Mouse (Mus musculus) common myeloid progenitor, adult 5-6 weeks (primary cell): ENCODE data around the gene Car15. TPM values are rescaled to one million over a fixed set of nuclear protein-coding genes. Genes with fewer than 3 reads are reported as not detected.

Experiments
- ATAC-seq: replicated peaks from 2 replicates; pipeline ENCODE4 v1.8.0; 2016; ENCODE audit warnings: low read depth, mild to moderate bottlenecking, moderate TSS enrichment, inconsistent platforms; ENCODE audit not compliant: poor library complexity, severe bottlenecking
- total RNA-seq: library from RNA; stranded (forward); fragments of 200-1000, 187-1606 nt; gene quantifications from 2 replicates; pipeline ENCODE4 v1.2.3, GENCODE M21; 2017

The Car15 gene
- total RNA-seq, 1 experiment from 2014 or later, result 5.4 TPM

DNA sequence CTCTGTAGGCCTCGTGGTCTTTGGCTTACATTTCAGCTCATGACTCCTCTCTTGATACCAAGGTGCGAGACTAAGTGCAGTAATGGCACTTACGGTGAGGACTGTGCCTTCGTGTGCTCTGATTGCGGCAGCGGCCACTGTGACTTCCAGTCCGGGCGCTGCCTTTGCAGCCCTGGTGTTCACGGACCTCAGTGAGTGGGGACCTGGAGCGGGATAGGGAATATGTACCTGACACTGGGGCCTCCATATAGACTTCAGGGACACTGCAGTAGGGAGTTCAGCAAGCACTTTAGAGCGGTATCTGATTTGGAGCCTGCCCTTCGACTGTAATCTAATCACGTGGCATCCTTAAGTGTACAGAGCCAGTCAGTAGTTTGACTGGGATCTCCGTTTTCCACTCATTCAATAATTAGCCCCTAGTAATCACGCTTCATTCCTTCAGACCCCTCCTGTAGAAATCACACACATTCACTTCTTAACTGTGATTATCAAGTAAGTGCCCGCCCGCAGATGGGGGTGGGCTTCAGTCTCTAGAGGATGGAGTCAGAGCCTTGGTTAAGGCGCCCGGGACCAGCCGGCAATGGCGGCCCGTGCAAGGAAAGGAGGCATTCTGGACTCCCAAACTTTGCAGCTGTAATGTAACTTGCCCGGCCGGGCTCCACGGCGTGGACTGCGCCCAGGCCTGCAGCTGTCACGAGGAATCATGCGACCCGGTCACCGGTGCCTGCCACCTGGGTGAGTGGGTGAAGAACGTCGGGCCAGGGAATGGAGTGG is 34.3 kb downstream of the Car15 start:
- ATAC-seq, result no peak

DNA sequence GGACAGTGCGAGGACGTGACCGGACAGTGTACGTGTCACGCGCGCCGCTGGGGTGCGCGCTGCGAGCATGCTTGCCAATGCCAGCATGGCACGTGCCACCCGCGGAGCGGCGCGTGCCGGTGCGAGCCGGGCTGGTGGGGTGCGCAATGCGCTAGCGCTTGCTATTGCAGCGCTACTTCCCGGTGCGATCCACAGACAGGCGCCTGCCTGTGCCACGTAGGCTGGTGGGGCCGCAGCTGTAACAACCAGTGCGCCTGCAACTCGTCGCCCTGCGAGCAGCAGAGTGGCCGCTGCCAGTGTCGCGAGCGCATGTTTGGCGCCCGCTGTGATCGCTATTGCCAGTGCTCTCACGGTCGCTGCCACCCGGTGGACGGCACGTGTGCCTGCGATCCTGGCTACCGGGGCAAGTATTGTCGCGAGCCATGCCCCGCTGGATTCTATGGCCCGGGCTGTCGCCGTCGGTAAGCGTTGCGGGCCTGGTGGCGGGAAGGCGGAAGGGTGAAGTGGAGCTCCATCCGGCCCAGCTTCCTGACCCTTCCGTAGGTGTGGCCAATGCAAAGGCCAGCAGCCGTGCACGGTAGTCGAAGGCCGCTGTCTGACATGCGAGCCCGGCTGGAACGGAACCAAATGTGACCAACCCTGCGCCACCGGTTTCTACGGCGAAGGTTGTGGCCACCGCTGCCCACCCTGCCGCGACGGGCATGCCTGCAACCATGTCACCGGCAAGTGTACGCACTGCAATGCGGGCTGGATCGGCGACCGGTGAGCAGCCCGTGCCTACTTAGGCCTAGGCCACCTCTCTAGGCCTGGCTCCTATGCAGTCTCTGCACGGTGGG is 35.1 kb downstream of the Car15 start:
- 0 out of 2 replicates have a peak, but pooled peaks have one; percentile 12 for ATAC-seq

DNA sequence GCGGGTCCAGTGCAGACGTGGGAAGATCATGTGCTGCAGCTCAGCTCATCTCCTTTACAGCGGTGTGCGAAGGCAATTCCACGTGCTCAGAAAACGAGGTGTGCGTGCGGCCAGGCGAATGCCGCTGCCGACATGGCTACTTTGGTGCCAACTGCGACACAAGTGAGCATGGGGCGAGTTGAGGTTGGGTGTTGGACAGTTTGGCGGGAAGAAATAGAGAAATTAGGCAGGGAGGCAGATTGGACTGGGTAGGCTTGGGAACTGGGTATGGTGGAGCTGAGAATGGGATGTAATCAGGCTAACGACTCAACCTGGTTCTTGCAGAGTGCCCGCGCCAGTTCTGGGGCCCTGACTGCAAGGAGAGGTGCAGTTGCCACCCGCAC is 35.7 kb downstream of the Car15 start:
- no peak for ATAC-seq

DNA sequence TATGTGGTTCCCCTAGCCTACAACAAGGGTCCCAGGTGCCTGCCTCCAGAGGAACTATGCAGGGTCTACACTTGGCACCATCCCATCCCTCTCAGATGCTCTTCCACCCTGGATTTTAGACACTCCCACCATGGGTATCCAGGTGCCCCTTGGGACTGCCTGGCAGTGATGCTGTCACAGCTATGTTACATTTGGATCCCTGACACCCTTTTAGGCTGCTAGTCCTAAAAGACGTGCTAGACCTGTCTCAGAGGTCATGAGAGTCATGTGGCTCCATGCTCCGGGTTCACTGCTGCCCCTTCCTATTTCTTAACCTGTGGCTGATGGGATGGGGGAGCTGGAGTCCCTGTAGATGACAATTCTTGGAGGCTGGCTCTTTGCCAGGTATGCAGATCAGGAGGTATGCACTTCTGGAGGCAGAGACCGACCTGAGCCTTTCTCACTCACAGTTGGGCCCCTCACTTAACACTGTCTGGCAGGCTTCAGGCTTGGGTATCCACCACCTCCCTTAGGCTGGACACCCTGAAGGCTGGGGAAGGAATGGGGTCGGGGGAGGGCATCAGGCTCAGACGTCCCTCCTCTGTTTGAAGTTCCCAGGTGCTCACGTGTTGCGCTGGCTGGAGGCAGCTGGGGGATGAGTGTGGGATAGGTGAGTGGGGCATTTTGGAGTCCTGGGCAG is 36.2 kb downstream of the Car15 start:
- ATAC-seq, result no peak

DNA sequence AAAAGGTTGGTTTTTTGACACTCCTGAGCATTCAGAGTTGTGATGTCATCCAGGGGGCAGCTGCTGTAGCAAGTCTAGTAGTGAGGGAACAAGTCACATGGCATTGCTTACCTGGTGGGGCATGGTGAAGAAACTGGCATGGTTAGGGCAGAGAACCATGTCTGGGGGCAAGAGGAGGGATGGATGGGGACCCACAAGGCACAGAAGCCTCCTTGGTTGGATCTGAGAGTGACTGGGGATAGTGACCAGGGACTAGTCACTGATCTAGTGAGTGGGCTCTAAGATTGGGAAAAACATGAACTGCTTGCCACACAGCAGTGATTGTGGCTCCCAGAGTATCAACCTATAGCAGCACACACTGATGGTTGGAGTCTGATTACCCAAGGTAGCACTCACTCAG is 38.6 kb downstream of the Car15 start:
- ATAC-seq, result no peak

DNA sequence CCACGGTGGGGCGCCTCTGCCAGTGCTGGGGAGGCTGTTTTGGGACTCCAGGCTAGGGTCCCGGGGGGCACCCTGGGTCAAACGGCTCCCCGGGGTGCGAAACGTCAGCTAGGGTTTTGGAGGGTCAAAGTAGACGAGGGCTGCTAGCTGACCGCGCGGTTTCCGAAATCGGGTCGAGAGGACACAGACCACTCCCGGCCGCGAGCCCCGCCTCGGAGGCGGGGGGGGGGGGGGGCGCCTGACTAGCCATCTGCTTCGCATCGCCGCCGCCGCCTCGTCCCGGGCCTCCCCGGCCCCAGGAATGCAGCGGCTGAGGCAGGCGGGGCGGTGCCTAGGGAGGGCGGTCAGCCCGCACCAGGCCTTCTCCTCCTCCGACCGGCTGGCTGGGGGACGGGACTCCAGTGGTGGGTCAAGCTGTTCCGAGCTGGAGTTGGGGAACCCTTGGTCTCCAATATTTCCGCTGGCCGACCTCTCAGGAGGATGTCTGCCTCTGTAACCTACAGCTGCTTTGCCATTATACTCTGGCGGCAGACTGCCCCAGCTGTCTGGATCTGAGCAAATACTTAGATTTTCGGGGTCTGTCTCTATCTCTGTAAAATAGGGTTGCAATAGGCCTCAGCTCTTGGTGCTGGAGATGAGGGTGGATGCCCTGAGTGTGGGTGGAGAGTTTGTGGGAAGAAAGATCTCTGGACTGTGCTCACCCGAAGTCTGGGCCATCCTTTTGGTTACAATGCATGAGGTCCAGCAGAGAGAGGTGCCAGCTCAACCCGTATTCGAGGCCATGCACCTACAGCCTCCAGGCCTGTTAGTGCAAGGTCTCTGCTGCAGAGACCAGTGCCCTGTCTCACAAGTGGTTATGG is 39.6 kb downstream of the Car15 start:
- ATAC-seq, result no peak

DNA sequence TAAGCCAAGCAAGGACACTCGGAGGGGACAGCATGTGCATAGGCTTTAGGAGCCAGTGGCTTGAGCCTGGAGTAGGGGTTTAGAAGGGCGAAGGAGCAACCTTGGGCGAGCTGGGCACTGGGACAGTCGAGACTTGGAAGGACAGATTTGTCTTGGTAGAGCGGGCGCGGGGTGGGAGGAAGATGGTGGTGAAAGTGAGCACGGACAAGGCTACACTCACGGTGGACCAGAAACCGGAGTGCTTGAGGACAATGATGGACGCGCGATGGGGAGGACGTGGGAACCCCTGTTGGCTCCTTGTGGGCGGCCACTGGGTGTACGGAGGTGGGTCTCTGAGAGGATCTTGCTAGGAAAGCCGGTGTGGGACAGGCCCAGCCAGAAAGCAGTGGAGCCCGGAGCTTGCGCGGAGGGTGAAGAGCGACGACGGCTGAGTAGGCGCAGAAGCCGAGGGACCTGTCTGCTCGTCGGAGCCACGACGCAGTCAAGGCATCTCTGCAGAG is 40.3 kb downstream of the Car15 start:
- peak; percentile 23; the same call in 1 of the 2 replicates for ATAC-seq

DNA sequence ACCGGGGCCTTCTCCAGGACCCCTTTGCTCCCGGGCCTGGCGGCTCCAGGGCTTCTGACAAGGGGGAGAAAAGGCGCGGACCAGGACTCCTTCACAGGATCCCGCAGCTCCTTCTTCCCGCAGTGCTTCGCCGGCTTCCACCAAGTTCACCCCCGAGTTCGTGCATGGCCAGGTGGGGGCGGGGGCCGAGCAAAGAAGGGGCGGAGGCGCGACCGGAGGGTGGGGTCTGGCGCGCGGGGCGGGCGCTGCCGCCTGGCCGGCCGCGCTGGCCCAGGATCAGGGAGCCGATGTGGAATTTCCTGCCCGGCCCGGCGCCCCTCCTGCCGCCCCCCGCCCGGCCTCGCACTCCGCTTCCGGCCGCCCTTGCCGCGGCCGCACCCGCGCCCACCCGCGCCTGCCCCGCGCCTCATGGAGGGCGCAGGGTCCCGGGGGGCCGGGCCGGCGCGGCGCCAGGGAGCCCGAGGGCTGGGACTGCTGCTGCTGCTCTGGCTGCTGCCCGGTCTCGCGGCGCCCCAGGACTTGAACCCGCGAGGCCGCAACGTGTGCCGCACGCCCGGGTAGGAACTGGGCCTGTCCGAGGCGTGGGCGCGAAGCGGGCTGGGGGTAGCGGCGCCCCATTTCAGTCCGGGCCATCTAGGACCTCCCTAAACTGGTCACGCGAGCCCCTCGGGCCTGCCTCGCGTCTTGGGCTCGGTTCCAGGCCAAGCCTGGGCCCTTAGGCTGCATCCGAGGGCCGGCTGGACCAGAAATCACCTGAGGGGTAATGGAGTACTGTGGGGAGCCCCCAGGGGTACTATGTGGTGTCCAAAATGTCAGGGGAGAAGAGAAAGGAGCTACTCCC is 41.0 kb downstream of the Car15 start, which contains the start of gene Scarf2:
TSS of gene Scarf2 (plus strand) at position 312 of the 841 bp plus-strand sequence.
- ATAC-seq, result no peak

DNA sequence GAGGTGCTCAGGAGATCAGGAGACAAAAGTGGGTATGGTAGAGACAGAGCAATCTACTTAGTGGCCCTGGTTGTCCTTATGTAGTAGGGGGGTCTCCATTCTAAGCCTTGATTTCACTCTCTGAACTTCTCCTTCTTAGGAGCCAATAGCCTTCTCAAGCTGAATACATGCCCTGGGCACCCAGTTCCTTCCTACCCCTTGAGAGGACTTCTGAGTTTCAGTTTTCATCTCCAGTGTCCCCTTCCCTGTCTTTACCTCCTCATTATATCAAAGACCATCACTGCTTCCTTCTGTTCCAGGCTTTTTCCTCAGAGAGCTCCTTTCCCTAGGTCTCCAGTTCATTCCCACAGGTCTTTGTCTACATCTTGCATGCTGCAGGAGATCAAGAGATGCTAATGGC is 41.6 kb downstream of the Car15 start:
- ATAC-seq, result peak; percentile 34; the same call in 1 of the 2 replicates

DNA sequence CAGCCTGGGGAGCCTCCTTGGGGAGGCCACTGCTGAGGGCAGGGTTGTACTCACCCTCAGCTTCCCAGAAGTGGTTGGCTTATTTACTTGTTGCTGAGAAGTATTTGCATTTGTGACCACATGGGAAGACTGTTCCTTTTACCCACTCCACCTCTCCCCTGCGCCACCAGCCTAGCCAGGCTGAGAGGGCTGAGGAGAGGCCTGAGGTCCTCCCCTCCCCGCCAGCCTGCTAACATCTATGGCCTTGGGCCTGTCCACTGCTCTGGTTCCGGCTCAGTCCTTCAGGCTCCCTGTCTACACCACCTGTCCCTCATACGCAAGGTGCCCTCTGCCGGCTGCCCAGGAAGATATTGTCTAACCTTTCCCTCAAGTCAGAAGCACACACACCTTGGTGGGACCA is 42.5 kb downstream of the Car15 start:
- ATAC-seq, result no peak

DNA sequence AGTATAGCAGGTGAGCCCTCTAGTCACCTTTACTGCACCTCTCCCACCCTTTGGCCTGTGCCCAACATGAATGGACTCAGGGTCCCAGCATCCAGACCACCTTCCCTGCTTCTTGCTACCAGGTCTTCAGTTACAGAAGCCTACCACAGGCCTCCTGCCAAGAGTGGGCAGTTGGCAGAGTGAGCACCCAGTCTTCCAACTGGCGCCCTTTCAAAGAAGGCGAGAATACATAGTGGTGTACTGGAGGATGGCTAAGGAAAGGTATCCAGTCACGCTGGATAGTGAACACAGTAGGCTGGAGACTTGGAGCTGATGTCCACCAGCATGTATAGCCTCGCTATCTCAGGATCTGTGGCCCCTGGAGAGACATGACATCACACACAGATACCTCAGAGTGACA is 44.1 kb downstream of the Car15 start:
- no peak for ATAC-seq

DNA sequence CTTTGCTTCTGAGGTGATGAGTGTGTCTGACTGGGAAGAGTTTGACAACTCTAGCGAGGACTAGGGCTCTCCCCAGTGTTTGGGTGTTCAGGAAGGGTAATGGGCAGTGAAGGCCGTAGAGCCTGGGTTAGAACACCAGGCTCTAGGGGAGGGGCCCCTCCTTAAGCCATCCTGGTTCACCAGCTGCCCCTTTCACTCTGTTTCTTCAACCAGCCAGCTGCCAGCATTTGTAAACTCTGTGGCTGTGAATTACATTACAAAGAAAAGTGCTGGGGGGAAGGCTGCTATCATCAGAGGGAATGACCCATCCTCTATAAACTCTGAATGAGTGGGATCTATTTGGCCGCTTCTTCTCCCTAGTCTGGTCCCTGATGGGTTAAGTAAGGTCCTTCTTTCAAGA is 45.4 kb downstream of the Car15 start:
- ATAC-seq, result no peak

DNA sequence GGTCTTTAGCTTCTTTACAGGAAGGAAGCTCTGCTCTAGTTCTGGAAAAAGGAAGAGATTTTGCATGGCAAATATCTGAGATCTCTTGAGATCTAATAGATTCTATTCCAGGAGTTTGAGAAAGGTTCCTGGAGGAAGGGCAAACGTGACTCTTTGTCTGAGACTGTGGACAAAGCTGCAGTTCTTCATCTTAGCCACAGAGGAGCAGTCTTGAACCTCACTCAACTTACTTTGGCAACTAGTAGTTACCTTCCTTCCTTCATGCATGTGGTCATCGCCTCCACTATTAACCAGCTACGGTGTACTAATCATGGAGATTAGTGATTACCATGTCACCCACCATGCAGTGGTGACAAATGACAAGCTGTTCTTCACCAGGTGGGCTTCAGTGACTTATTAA is 52.8 kb downstream of the Car15 start:
- 0 out of 2 replicates have a peak, but pooled peaks have one; percentile 36 for ATAC-seq

Other genes starting within 250 kb of the Car15 start
- 31.2 and 34.8 TPM in 2 replicates for gene Smpd4, start 219.0 kb downstream of the Car15 start, total RNA-seq
- 2.2 and 4.4 TPM in 2 replicates for gene Ccdc74a, start 191.9 kb downstream of the Car15 start, total RNA-seq
- gene Med15, start 105.5 kb downstream of the Car15 start, total RNA-seq, result 21.4 and 30.8 TPM in 2 replicates
- 27.0 and 33.2 TPM in 2 replicates for gene Klhl22, start 78.7 kb downstream of the Car15 start, total RNA-seq
- not detected in 2 replicates for gene Scarf2, start 41.1 kb downstream of the Car15 start, total RNA-seq
- not detected in 2 replicates for gene B830017H08Rik, start 5.2 kb downstream of the Car15 start, total RNA-seq
- 1.1 TPM in 1 of 2 replicates, not detected in the other for gene Gm20518, start 53.3 kb upstream of the Car15 start, total RNA-seq
- gene Tssk1, start 55.9 kb upstream of the Car15 start, total RNA-seq, result not detected in 2 replicates
- gene Dgcr2, start 60.2 kb upstream of the Car15 start, total RNA-seq, result 29.4 and 43.8 TPM in 2 replicates
- not detected in 2 replicates for gene Tssk2, start 60.3 kb upstream of the Car15 start, total RNA-seq
- gene Ess2, start 73.0 kb upstream of the Car15 start, total RNA-seq, result 14.4 and 37.0 TPM in 2 replicates
- gene Gsc2, start 76.7 kb upstream of the Car15 start, total RNA-seq, result not detected in 2 replicates
- 58.6 and 63.7 TPM in 2 replicates for gene Slc25a1, start 89.9 kb upstream of the Car15 start, total RNA-seq
- gene Vpreb2, start 142.1 kb upstream of the Car15 start, total RNA-seq, result not detected in 2 replicates
- gene Dgcr6, start 214.5 kb upstream of the Car15 start, total RNA-seq, result 17.8 and 20.9 TPM in 2 replicates